Mouse (Mus musculus) G1E (cell line): ENCODE measurements at regions not wholly inside any gene's neighbourhood (a gene's known extent, or its start where the extent isn't known, plus 50 kb on each side); places are given as distances from the start of the nearest gene placed in this dataset.

Source experiments
- CTCF ChIP-seq: IDR thresholded peaks from 2 replicates; pipeline ENCODE4 v1.5.1; 2012; ENCODE audit warnings: low read depth, low read length, inconsistent platforms, mixed read lengths
- GATA1 ChIP-seq: IDR thresholded peaks from 2 replicates; pipeline ENCODE4 v1.6.1; 2012; ENCODE audit warnings: borderline replicate concordance, low read length, inconsistent platforms, mixed read lengths

GRCm38 (mm10) chr1:141717510-141717909 is 1471.6 kb downstream of the Kcnt2 start:
- no peak for TF ChIP-seq CTCF
- no peak for TF ChIP-seq GATA1
